Mouse (Mus musculus) CH12.LX (cell line): ENCODE results near the gene Ostm1. TPM values are rescaled to one million over a fixed set of nuclear protein-coding genes. Genes with fewer than 3 reads are reported as not detected.

ENCODE experiments used
- DNase-seq: peaks from one replicate; pipeline ENCODE4 v3.0.0-alpha.2; 2013; ENCODE audit errors: extremely low read depth
- H3K27ac ChIP-seq: 2 replicates; pipeline ENCODE4 v1.5.1; 2012; ENCODE audit warnings: low read depth, mild to moderate bottlenecking, control low read depth, moderate library complexity; ENCODE audit not compliant: insufficient read depth
- H3K27me3 ChIP-seq: replicated peaks from 2 replicates; pipeline ENCODE3; 2012; ENCODE audit warnings: inconsistent platforms
- H3K36me3 ChIP-seq, 2 experiments: replicated peaks in 1 of 2; 2 replicates each; pipeline versions ENCODE3 to v1.6.1; 2012; ENCODE audit warnings: inconsistent platforms in 1 of 2, low read length in 1 of 2, mild to moderate bottlenecking in 1 of 2, mixed read lengths in 1 of 2, moderate library complexity in 1 of 2; ENCODE audit not compliant: control insufficient read depth in 1 of 2, insufficient read depth in 1 of 2
- H3K4me1 ChIP-seq, 2 experiments: 2 replicates each; pipeline ENCODE4 v1.6.1; 2012; ENCODE audit warnings: inconsistent platforms in 1 of 2, moderate library complexity in 1 of 2; ENCODE audit not compliant: insufficient read depth in 2 of 2, control insufficient read depth in 1 of 2
- H3K4me2 ChIP-seq: 2 replicates; pipeline ENCODE4 v1.6.1; 2012; ENCODE audit warnings: low read depth, mild to moderate bottlenecking, control low read depth; ENCODE audit not compliant: poor library complexity, insufficient read depth, severe bottlenecking
- H3K4me3 ChIP-seq, 3 experiments: fragments of 150-350 bp in 1 of 3; sonication (generic) in 1 of 3; replicated peaks in 1 of 3; 2 replicates each; pipeline versions ENCODE3 to v1.5.1; 2011 to 2012; ENCODE audit warnings: low read depth in 2 of 3, low read length in 2 of 3, mild to moderate bottlenecking in 2 of 3, moderate library complexity in 2 of 3, control low read depth in 1 of 3, improper control_type of control experiment in 1 of 3, inconsistent platforms in 1 of 3, mixed read lengths in 1 of 3; ENCODE audit not compliant: poor library complexity in 1 of 3
- H3K79me2 ChIP-seq: replicated peaks from 2 replicates; pipeline ENCODE4 v1.6.1; 2012; ENCODE audit warnings: mild to moderate bottlenecking, moderate library complexity; ENCODE audit not compliant: control insufficient read depth, poor library complexity, insufficient read depth, severe bottlenecking; ENCODE audit errors: extremely low read depth
- H3K9ac ChIP-seq: 2 replicates; pipeline ENCODE4 v1.6.1; 2012; ENCODE audit warnings: low read depth, mild to moderate bottlenecking, control low read depth, moderate library complexity; ENCODE audit not compliant: insufficient read depth
- H3K9me3 ChIP-seq: replicated peaks from 2 replicates; pipeline ENCODE3; 2012; ENCODE audit warnings: low read length, inconsistent platforms, mixed read lengths
- BHLHE40 ChIP-seq: IDR thresholded peaks from 2 replicates; pipeline ENCODE4 v1.6.1; 2011; ENCODE audit warnings: mild to moderate bottlenecking, low read depth, low read length, improper control_type of control experiment
- CHD1 ChIP-seq: IDR thresholded peaks from 2 replicates; pipeline ENCODE4 v1.6.1; 2012; ENCODE audit warnings: low read depth, low read length, improper control_type of control experiment, inconsistent platforms
- CHD2 ChIP-seq: IDR thresholded peaks from 2 replicates; pipeline ENCODE4 v1.6.1; 2011; ENCODE audit warnings: low read length, improper control_type of control experiment
- ELF1 ChIP-seq: IDR thresholded peaks from 2 replicates; pipeline ENCODE4 v1.6.1; 2014; ENCODE audit warnings: low read depth, mild to moderate bottlenecking, inconsistent platforms, low read length, improper control_type of control experiment
- EP300 ChIP-seq: IDR thresholded peaks from 2 replicates; pipeline ENCODE4 v1.6.1; 2011; ENCODE audit warnings: low read length, improper control_type of control experiment
- HCFC1 ChIP-seq: IDR thresholded peaks from 2 replicates; pipeline ENCODE4 v1.6.1; 2012; ENCODE audit warnings: low read depth, mild to moderate bottlenecking, inconsistent platforms, low read length, improper control_type of control experiment
- IRF4 ChIP-seq: IDR thresholded peaks from 2 replicates; pipeline ENCODE4 v1.6.1; 2014; ENCODE audit warnings: low read depth, mild to moderate bottlenecking, inconsistent platforms, low read length, improper control_type of control experiment
- KAT2A ChIP-seq: IDR thresholded peaks from 2 replicates; pipeline ENCODE4 v1.6.1; 2012; ENCODE audit warnings: low read length, improper control_type of control experiment, inconsistent platforms; ENCODE audit not compliant: insufficient replicate concordance
- MAFK ChIP-seq: IDR thresholded peaks from 2 replicates; pipeline ENCODE4 v1.6.1; 2011; ENCODE audit warnings: low read length, improper control_type of control experiment; ENCODE audit not compliant: insufficient replicate concordance
- MAX ChIP-seq: IDR thresholded peaks from 2 replicates; pipeline ENCODE4 v1.6.1; 2011; ENCODE audit warnings: low read length, improper control_type of control experiment
- MAZ ChIP-seq: IDR thresholded peaks from 2 replicates; pipeline ENCODE4 v1.6.1; 2012; ENCODE audit warnings: low read depth, mild to moderate bottlenecking, inconsistent platforms, low read length, improper control_type of control experiment, moderate library complexity
- MXI1 ChIP-seq: IDR thresholded peaks from 2 replicates; pipeline ENCODE4 v1.6.1; 2011; ENCODE audit warnings: mild to moderate bottlenecking, low read depth, low read length, improper control_type of control experiment
- MYC ChIP-seq: IDR thresholded peaks from 2 replicates; pipeline ENCODE4 v1.6.1; 2011; ENCODE audit warnings: low read depth, mild to moderate bottlenecking, improper control_type of control experiment, low read length
- NRF1 ChIP-seq: IDR thresholded peaks from 2 replicates; pipeline ENCODE4 v1.6.1; 2014; ENCODE audit warnings: low read depth, mild to moderate bottlenecking, inconsistent platforms, low read length, improper control_type of control experiment, moderate library complexity
- PAX5 ChIP-seq: IDR thresholded peaks from 2 replicates; pipeline ENCODE4 v1.6.1; 2012; ENCODE audit warnings: low read length, inconsistent platforms, mixed read lengths
- TBP ChIP-seq: conservative IDR thresholded peaks from 2 replicates; pipeline ENCODE4 v1.6.1; 2011; ENCODE audit warnings: low read depth, low read length, improper control_type of control experiment
- TCF12 ChIP-seq: IDR thresholded peaks from 2 replicates; pipeline ENCODE4 v1.6.1; 2014; ENCODE audit warnings: low read depth, mild to moderate bottlenecking, inconsistent platforms, low read length, improper control_type of control experiment
- USF1 ChIP-seq: IDR thresholded peaks from 2 replicates; pipeline ENCODE4 v1.6.1; 2014; ENCODE audit warnings: low read depth, mild to moderate bottlenecking, inconsistent platforms, low read length, improper control_type of control experiment
- USF2 ChIP-seq: conservative IDR thresholded peaks from 2 replicates; pipeline ENCODE4 v1.6.1; 2011; ENCODE audit warnings: low read depth, low read length, improper control_type of control experiment
- ZC3H11A ChIP-seq: IDR thresholded peaks from 2 replicates; pipeline ENCODE4 v1.6.1; 2012; ENCODE audit warnings: low read depth, mild to moderate bottlenecking, inconsistent platforms, low read length, improper control_type of control experiment
- ZKSCAN1 ChIP-seq: IDR thresholded peaks from 2 replicates; pipeline ENCODE4 v1.6.1; 2012; ENCODE audit warnings: low read depth, inconsistent platforms, low read length, improper control_type of control experiment, borderline replicate concordance
- ZMIZ1 ChIP-seq: IDR thresholded peaks from 2 replicates; pipeline ENCODE4 v1.6.1; 2012; ENCODE audit warnings: low read depth, mild to moderate bottlenecking, inconsistent platforms, low read length, improper control_type of control experiment
- dilution Hi-C: fragments of 300-500 bp; cut with MboI; formaldehyde crosslinking; loops from 2 replicates; pipeline ENCODE4 v1.14.3; 2020; ENCODE audit warnings: low sequenced_read_pairs; ENCODE audit not compliant: extremely low pct_unique_long_range_greater_than_20kb, extremely low pct_ligation_motif_present
- in situ Hi-C: fragments of 300-500 bp; cut with MboI; formaldehyde crosslinking; loops from 3 replicates; pipeline ENCODE4 v1.14.3; 2019; ENCODE audit warnings: low sequenced_read_pairs, low pct_ligation_motif_present, low pct_unique_long_range_greater_than_20kb, mixed read lengths
- polyA plus RNA-seq: library from polyadenylated mRNA; unstranded; fragments of >175 nt; gene quantifications from 2 replicates; pipeline ENCODE4 v1.2.1, GENCODE M21; 2012; ENCODE audit warnings: low read depth; ENCODE audit not compliant: insufficient read length
- total RNA-seq, 2 experiments: library from RNA; depleted of rRNA; stranded (reverse); fragments of 300-350 nt in 1 of 2; fragments of >200 nt in 1 of 2; gene quantifications; 2 replicates each; pipeline ENCODE4 v1.2.3; 2012 to 2014

Ostm1 gene
- total and polyA plus RNA-seq, 3 experiments: 19.4 to 30.2 (median 19.4) TPM

DNA sequence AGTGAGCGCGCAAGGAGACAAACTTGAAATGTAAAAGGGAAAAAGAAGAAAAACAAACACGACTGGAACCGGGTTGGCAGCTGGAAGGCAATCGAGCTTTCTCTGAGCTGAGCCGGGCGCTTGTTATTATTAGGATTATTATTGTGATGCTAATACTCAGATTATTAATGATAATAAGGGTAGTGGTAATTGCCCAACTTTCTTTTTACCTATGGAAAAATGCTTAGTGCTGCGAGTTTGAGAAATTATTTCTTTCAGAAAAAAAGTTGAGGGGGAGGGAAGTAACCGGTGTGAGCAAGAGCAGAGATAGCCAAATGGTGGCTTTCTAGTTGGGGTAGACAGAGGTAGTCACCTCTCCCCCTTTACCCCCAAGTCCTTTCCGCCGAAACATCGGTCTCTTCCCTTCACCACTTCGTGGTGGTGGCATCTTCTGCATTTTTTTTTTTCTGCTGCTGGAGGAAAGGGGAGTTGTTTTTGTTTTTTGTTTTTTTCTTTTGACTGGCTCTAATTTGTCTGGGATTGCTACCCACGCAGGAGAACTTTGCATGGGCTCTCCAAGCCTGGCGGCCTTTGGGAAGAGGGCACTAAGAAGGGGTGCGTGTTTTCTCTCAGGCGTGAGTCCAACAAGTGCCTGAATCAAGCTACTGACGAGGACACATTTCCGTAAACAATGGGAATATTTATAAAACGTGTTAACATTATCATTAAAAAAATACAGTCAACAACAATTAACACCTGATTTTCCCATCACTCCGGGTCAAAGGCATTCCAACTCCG, 4.7 kb upstream of the Ostm1 start:
- DNase-seq: no peak
- in situ Hi-C loops (no loop called here), dilution Hi-C loops (no loop called here)
- TF ChIP-seq BHLHE40 (no peak), MXI1 (no peak), NRF1 (no peak), PAX5 (no peak), ZKSCAN1 (no peak), MAZ (no peak), EP300 (no peak), CHD2 (no peak), MAX (no peak)
- H3K79me2 ChIP-seq: no peaks in the 10 kb centered on the region
- no peaks in the 10 kb centered on the region for H3K36me3 ChIP-seq
- no peak overlapping the region for H3K4me3 ChIP-seq
- H3K9me3 ChIP-seq: peaks cover 17% of the 10 kb centered on the region
- no peaks in the 10 kb centered on the region for H3K4me1 ChIP-seq
- no peak overlapping the region for H3K4me2 ChIP-seq
- no peak overlapping the region for H3K27ac ChIP-seq
- no peaks in the 10 kb centered on the region for H3K27me3 ChIP-seq
- no peak overlapping the region for H3K9ac ChIP-seq

DNA sequence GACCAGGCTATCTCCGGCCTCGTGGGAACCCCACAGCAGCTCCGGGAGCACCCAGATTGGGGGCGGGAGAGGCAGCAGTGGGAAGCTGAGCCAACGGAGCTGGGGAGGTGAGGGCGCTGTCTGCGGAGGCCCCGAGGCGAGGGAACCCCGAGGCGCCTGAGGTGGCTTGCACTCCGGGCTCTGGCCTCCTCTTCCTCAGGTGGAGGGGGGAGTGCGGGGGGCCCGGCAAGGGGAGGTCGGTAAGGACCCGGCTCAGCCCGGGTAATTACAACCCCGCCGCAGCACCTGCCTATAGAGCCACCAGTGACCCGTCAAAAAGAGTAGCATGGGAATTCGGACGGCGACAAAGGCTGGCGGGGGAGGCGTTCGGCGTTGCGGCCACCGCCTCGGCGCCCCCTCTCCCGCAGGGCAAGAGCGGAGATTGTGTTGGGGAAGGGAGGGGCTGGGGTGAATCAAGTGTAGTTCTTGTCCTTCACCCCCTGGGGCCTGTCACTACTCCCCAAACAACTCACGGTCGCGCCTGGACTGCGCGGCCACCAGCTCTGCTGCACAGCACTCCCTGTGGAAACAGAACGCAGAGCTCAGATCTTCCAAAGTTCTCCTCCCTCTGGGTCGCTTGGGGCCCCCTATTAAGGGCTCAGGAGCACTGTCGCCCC, 4.0 kb upstream of the Ostm1 start:
- dilution Hi-C loops: no loop called here
- no peaks in the 10 kb centered on the region for H3K27me3 ChIP-seq

More for the DNA sequence above, 4.0 kb upstream of the Ostm1 start:
- H3K4me3 ChIP-seq: no peak overlapping the region
- no peaks in the 10 kb centered on the region for H3K4me1 ChIP-seq
- no peak overlapping the region for H3K4me2 ChIP-seq
- H3K79me2 ChIP-seq: no peaks in the 10 kb centered on the region
- in situ Hi-C loops: no loop called here
- H3K9ac ChIP-seq: no peak overlapping the region
- H3K36me3 ChIP-seq: no peaks in the 10 kb centered on the region
- DNase-seq: no peak
- no peak overlapping the region for H3K27ac ChIP-seq
- no peak for TF ChIP-seq PAX5
- no peak for TF ChIP-seq HCFC1
- no peak for TF ChIP-seq ELF1
- no peak for TF ChIP-seq TBP
- no peak for TF ChIP-seq ZMIZ1
- no peak for TF ChIP-seq TCF12
- TF ChIP-seq USF1: no peak
- TF ChIP-seq KAT2A: no peak
- no peak for TF ChIP-seq IRF4
- no peak for TF ChIP-seq ZC3H11A
- no peak for TF ChIP-seq MAFK
- TF ChIP-seq USF2: no peak
- TF ChIP-seq MYC: no peak
- no peak for TF ChIP-seq CHD2
- TF ChIP-seq CHD1: no peak
- no peak for TF ChIP-seq MAZ
- no peak for TF ChIP-seq NRF1
- peaks cover 22% of the 10 kb centered on the region for H3K9me3 ChIP-seq
